Mouse (Mus musculus) embryonic fibroblast, embryonic 13.5 days (primary cell): ENCODE measurements around the gene Armc3.

Experiments used
- CTCF ChIP-seq: IDR thresholded peaks from 2 replicates; pipeline ENCODE4 v1.5.1; 2011; ENCODE audit warnings: mild to moderate bottlenecking, control low read depth, low read length, moderate library complexity, borderline replicate concordance; ENCODE audit not compliant: insufficient read depth
- POLR2A ChIP-seq: IDR thresholded peaks from 2 replicates; pipeline ENCODE4 v1.6.1; 2011; ENCODE audit warnings: low read depth, mild to moderate bottlenecking, control low read depth, low read length, moderate library complexity

DNA sequence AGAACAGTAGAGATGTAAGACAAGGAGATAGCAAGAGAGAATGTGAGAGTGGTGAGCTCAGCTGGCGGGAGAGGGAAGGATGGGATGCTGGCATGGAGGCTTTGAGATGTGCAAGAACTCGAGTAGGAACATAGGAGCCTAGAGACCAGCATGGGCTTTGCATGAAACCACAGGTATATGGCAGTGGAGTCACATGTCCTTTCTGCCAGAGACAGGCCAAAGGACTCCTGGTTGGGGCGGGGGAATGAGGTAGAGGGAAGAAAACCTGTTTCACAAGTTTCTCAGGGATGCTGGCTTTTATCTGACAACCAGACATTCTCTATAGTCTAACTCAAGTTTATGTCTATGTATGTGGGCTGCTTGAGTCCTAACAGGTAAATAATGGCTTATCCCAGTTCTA is 55.9 kb downstream of the Armc3 start:
- TF ChIP-seq CTCF (no peak), POLR2A (no peak)
